In the genomic region with DNA sequence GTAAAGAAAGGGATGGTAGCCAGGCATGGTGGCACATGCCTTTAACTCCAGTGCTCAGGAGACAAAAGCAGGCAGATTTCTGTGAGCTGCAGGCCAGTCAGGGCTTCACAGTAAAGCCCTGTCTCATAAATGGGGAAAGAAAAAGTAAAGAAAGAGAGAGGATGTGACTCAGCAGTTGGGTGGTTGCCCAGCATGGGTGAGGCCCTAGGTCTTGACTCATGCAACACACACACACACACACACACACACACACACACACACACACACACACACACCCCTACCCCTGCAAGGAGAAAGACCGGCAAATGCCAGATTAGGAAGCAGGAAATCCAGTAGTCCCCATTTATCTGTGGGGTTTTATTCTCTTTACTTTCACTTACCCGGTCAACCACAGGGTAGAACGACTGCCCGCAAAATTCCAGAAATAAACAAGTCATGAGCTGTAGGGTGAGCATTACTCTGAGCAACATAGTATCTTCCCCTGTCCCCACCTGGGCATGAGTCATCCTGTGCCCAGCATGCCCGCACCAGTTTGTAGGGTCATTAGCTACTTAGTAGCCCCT, we compare ENCODE assay signal across 9 mouse cellular contexts.
DNase-seq lines count a peak whose midpoint lies in the region; ATAC-seq and TF ChIP-seq lines count a peak whose summit lies in the region.
"Had no signal": no experiment of that assay in that cellular context is flagged by ENCODE, and none has a peak within 500 bp of the region (broad histone marks: within the 10 kb centered on the region; RNA-seq: fewer than 3 reads in every experiment).

No protein-coding gene starts in this region.

- TF ChIP-seq POLR2A in MEL (IDR thresholded peaks at IDR 0.05; ENCODE audit: control insufficient read depth in 1 of 2, insufficient read depth in 1 of 2, low read depth in 1 of 2, low read length in 2 of 2, poor library complexity in 1 of 2), result peak in 1 of 2 experiments; percentile 43; a peak in 1 of 4 replicates
- TF ChIP-seq POLR2A in small intestine, adult 2 months (IDR thresholded peaks at IDR 0.05; ENCODE audit: low read depth, low read length), result no peak

- ATAC-seq in inflammation-experienced regulatory T-cells, adult 6 months, result peak; percentile 82
- ATAC-seq in hindbrain, embryonic 13.5 days (ENCODE audit: low FRiP score), result no peak
- ATAC-seq in midbrain, embryonic 11.5 days (ENCODE audit: low FRiP score), result no peak

- no peak for TF ChIP-seq CTCF in MEL (IDR thresholded peaks at IDR 0.05 in 2 of 3, conservative IDR thresholded peaks at IDR 0.05 in 1 of 3; ENCODE audit: control insufficient read depth in 1 of 3, insufficient read depth in 1 of 3, low read depth in 2 of 3, low read length in 3 of 3, poor library complexity in 1 of 3, severe bottlenecking in 1 of 3)
- no peak for TF ChIP-seq CTCF in small intestine, adult 2 months (IDR thresholded peaks at IDR 0.05; ENCODE audit: extremely low read depth, insufficient read length, insufficient replicate concordance, low read depth, low read length)

- no peaks in the 10 kb centered on the region for H3K79me2 ChIP-seq in MEL (ENCODE audit: control insufficient read depth, insufficient read depth, low read length, poor library complexity)

- H3K4me1 ChIP-seq in MEL (ENCODE audit: control insufficient read depth in 1 of 2, insufficient read depth in 2 of 2, low read length in 2 of 2), result peaks cover 3 to 9% of the 10 kb centered on the region in 2 experiments; a peak in 3 of 4 replicates
- H3K4me1 ChIP-seq in small intestine, adult 2 months (ENCODE audit: control insufficient read depth, insufficient read depth, insufficient read length, low read length), result peaks cover 8% of the 10 kb centered on the region; the same call in 1 of the 2 replicates
- H3K4me1 ChIP-seq in hindbrain, embryonic 13.5 days (replicated peaks), result no peaks in the 10 kb centered on the region
- no peaks in the 10 kb centered on the region for H3K4me1 ChIP-seq in midbrain, embryonic 11.5 days (ENCODE audit: control insufficient read depth, insufficient read depth, low read length)
- H3K4me1 ChIP-seq: midbrain, embryonic 12.5 days had no signal

- DNase-seq in 3T3-L1 (ENCODE audit: low read depth, low spot score) (peak; percentile 99), MEL (ENCODE audit: low read depth, low spot score) (peak; percentile 96)
- peak; percentile 61 to 65 for DNase-seq in frontal cortex, postnatal 36 days (ENCODE audit: low spot score in 2 of 2)
- peak; percentile 82 to 85 for DNase-seq in lung, adult 18-20 months
- DNase-seq in midbrain, embryonic 11.5 days (ENCODE audit: low spot score, missing footprints), result no peak

- TF ChIP-seq RAD21 in MEL (IDR thresholded peaks at IDR 0.05; ENCODE audit: low read depth, low read length), result no peak

- no peak overlapping the region for H3K4me2 ChIP-seq in hindbrain, embryonic 13.5 days
- no peak overlapping the region for H3K4me2 ChIP-seq in midbrain, embryonic 11.5 days
- H3K4me2 ChIP-seq: midbrain, embryonic 12.5 days had no signal

- H3K9ac ChIP-seq in MEL (ENCODE audit: control insufficient read depth, low read depth, low read length, poor library complexity, severe bottlenecking), result peak overlapping the region; percentile 38
- no peak overlapping the region for H3K9ac ChIP-seq in hindbrain, embryonic 13.5 days
- no peak overlapping the region for H3K9ac ChIP-seq in midbrain, embryonic 11.5 days (ENCODE audit: low read length)
- H3K9ac ChIP-seq: midbrain, embryonic 12.5 days had no signal

- H3K9me3 ChIP-seq in MEL (replicated peaks; ENCODE audit: insufficient read depth, low read length), result no peaks in the 10 kb centered on the region
- no peaks in the 10 kb centered on the region for H3K9me3 ChIP-seq in hindbrain, embryonic 13.5 days
- H3K9me3 ChIP-seq in midbrain, embryonic 11.5 days (ENCODE audit: control insufficient read depth, low read length), result no peaks in the 10 kb centered on the region
- H3K9me3 ChIP-seq: midbrain, embryonic 12.5 days had no signal

- H3K36me3 ChIP-seq in MEL (ENCODE audit: control insufficient read depth in 1 of 2, insufficient read depth in 2 of 2, low read length in 2 of 2), result peaks cover 0 to 10% of the 10 kb centered on the region in 2 experiments; a peak in 2 of 4 replicates
- H3K36me3 ChIP-seq in small intestine, adult 2 months (ENCODE audit: control insufficient read depth, insufficient read depth, low read length), result no peaks in the 10 kb centered on the region
- no peaks in the 10 kb centered on the region for H3K36me3 ChIP-seq in hindbrain, embryonic 13.5 days
- H3K36me3 ChIP-seq in midbrain, embryonic 11.5 days (ENCODE audit: control insufficient read depth, insufficient read depth, low read length), result no peaks in the 10 kb centered on the region
- H3K36me3 ChIP-seq: midbrain, embryonic 12.5 days had no signal

- no peaks in the 10 kb centered on the region; a peak in 1 of 4 replicates for H3K27me3 ChIP-seq in MEL (ENCODE audit: control insufficient read depth in 1 of 2, insufficient read depth in 2 of 2, low read length in 2 of 2)
- H3K27me3 ChIP-seq in small intestine, adult 2 months (ENCODE audit: control insufficient read depth, insufficient read depth, low read length), result no peaks in the 10 kb centered on the region
- no peaks in the 10 kb centered on the region for H3K27me3 ChIP-seq in hindbrain, embryonic 13.5 days
- no peaks in the 10 kb centered on the region for H3K27me3 ChIP-seq in midbrain, embryonic 11.5 days (ENCODE audit: control insufficient read depth, insufficient read depth, low read length)
- H3K27me3 ChIP-seq: midbrain, embryonic 12.5 days had no signal

- peak overlapping the region; percentile 71 for H3K27ac ChIP-seq in MEL (ENCODE audit: control insufficient read depth, low read depth, low read length)
- peak overlapping the region; percentile 89 for H3K27ac ChIP-seq in small intestine, adult 2 months (ENCODE audit: insufficient read depth, low read depth, low read length)
- no peak overlapping the region for H3K27ac ChIP-seq in hindbrain, embryonic 13.5 days
- H3K27ac ChIP-seq in midbrain, embryonic 11.5 days (ENCODE audit: low read depth, low read length), result no peak overlapping the region
- H3K27ac ChIP-seq: midbrain, embryonic 12.5 days had no signal

- peak; percentile 83 to 89 for TF ChIP-seq EP300 in MEL (IDR thresholded peaks at IDR 0.05; ENCODE audit: low read depth in 1 of 2, low read length in 2 of 2)

- peak overlapping the region; percentile 20 to 47 for H3K4me3 ChIP-seq in MEL (ENCODE audit: control insufficient read depth in 1 of 2, insufficient read depth in 1 of 2, low read depth in 2 of 2, low read length in 2 of 2)
- no peak overlapping the region for H3K4me3 ChIP-seq in small intestine, adult 2 months (ENCODE audit: low read depth, low read length)
- H3K4me3 ChIP-seq in hindbrain, embryonic 13.5 days, result no peak overlapping the region
- H3K4me3 ChIP-seq in midbrain, embryonic 11.5 days (ENCODE audit: low read depth, low read length), result no peak overlapping the region
- H3K4me3 ChIP-seq: midbrain, embryonic 12.5 days had no signal

- WGBS in small intestine, adult 2 months, result 9% methylated on average over 5 of the region's 5 CpGs
- 84% methylated on average over 5 of the region's 5 CpGs for WGBS in hindbrain, embryonic 13.5 days
- 90% methylated on average over 5 of the region's 5 CpGs for WGBS in midbrain, embryonic 11.5 days

TF ChIP-seq in MEL, 35 proteins besides CTCF, POLR2A, EP300 and RAD21:
- TF ChIP-seq TCF12 (IDR thresholded peaks at IDR 0.05; ENCODE audit: low read depth, low read length), result peak; percentile 35; the same call in 1 of the 2 replicates
- 0 out of 2 replicates have a peak, but pooled peaks have one; percentile 36 for TF ChIP-seq ELF1 (IDR thresholded peaks at IDR 0.05; ENCODE audit: low read depth, low read length)
- TF ChIP-seq MAFK (IDR thresholded peaks at IDR 0.05; ENCODE audit: borderline replicate concordance, low read depth, low read length), result peak; percentile 70; the same call in 1 of the 2 replicates
- no peak for TF ChIP-seq CHD1 (IDR thresholded peaks at IDR 0.05; ENCODE audit: low read depth, low read length)
- TF ChIP-seq POLR2AphosphoS5 (IDR thresholded peaks at IDR 0.05; ENCODE audit: borderline replicate concordance, low read depth, low read length), result no peak
- peak; percentile 30; the same call in 1 of the 2 replicates for TF ChIP-seq MAX (IDR thresholded peaks at IDR 0.05; ENCODE audit: low read length)
- peak; percentile 90 for TF ChIP-seq ETS1 (IDR thresholded peaks at IDR 0.05; ENCODE audit: low read depth, low read length)
- 0 out of 2 replicates have a peak, but pooled peaks have one; percentile 53 for TF ChIP-seq TBP (IDR thresholded peaks at IDR 0.05; ENCODE audit: low read depth, low read length)
- TF ChIP-seq GABPA (IDR thresholded peaks at IDR 0.05; ENCODE audit: low read depth, low read length), result peak; percentile 76; the same call in 1 of the 2 replicates
- TF ChIP-seq E2F4 (IDR thresholded peaks at IDR 0.05; ENCODE audit: borderline replicate concordance, low read depth, low read length), result no peak
- TF ChIP-seq MYC (IDR thresholded peaks at IDR 0.05; ENCODE audit: low read depth, low read length), result 0 out of 2 replicates have a peak, but pooled peaks have one; percentile 31
- TF ChIP-seq RCOR1 (IDR thresholded peaks at IDR 0.05; ENCODE audit: low read depth, low read length), result peak; percentile 78
- peak; percentile 41; the same call in 1 of the 2 replicates for TF ChIP-seq JUND (IDR thresholded peaks at IDR 0.05; ENCODE audit: low read depth, low read length)
- TF ChIP-seq MXI1 (IDR thresholded peaks at IDR 0.05; ENCODE audit: low read depth, low read length), result peak; percentile 63; the same call in 1 of the 2 replicates
- TF ChIP-seq CHD2 (IDR thresholded peaks at IDR 0.05; ENCODE audit: low read length), result no peak
- TF ChIP-seq SIN3A (IDR thresholded peaks at IDR 0.05; ENCODE audit: low read length), result peak; percentile 76

Comparison
In these comparisons a context has a peak if more than half of its experiments do, and no peak if none do; other contexts are left out.
1. H3K27ac ChIP-seq: peak in MEL (single experiment) and small intestine, adult 2 months (single experiment); none in hindbrain, embryonic 13.5 days (single experiment) and midbrain, embryonic 11.5 days (single experiment).
2. H3K4me3 ChIP-seq: peak in MEL (2 of 2); none in small intestine, adult 2 months (single experiment), hindbrain, embryonic 13.5 days (single experiment) and midbrain, embryonic 11.5 days (single experiment).